Mouse (Mus musculus) heart, embryonic 12.5 days (tissue): ENCODE results near the gene Serpina10. TPM values are rescaled to one million over a fixed set of nuclear protein-coding genes. Genes with fewer than 3 reads are reported as not detected.
"Not testable (repeated sequence)": the region's sequence is repeated elsewhere in the genome, so short reads cannot be mapped to it uniquely, and the experiment has no call there.

Experiments used
- ATAC-seq: fragments of 200-750 bp; cut with Nextera tagmentation; 2 replicates; pipeline ENCODE4 v1.8.0; 2017; ENCODE audit warnings: moderate TSS enrichment, moderate library complexity; ENCODE audit not compliant: insufficient number of reproducible peaks, low FRiP score
- H3K27ac ChIP-seq: fragments of 300-500 bp; sonication (generic); 2 replicates; pipeline ENCODE4 v1.5.1; 2016; ENCODE audit warnings: mild to moderate bottlenecking, moderate library complexity; ENCODE audit not compliant: poor library complexity, severe bottlenecking
- H3K27me3 ChIP-seq: fragments of 300-500 bp; sonication (generic); replicated peaks from 2 replicates; pipeline ENCODE4 v1.6.1; 2016; ENCODE audit warnings: mild to moderate bottlenecking, moderate library complexity
- H3K36me3 ChIP-seq: fragments of 300-500 bp; sonication (generic); 2 replicates; pipeline ENCODE4 v1.6.1; 2016; ENCODE audit warnings: mild to moderate bottlenecking, moderate library complexity
- H3K4me1 ChIP-seq: fragments of 300-500 bp; sonication (generic); replicated peaks from 2 replicates; pipeline ENCODE4 v1.6.1; 2016; ENCODE audit warnings: mild to moderate bottlenecking
- H3K4me2 ChIP-seq: fragments of 300-500 bp; sonication (generic); 2 replicates; pipeline ENCODE4 v1.6.1; 2016; ENCODE audit warnings: mild to moderate bottlenecking, moderate library complexity
- H3K4me3 ChIP-seq: fragments of 300-500 bp; sonication (generic); 2 replicates; pipeline ENCODE4 v1.5.1; 2016; ENCODE audit warnings: mild to moderate bottlenecking
- H3K9ac ChIP-seq: fragments of 300-500 bp; sonication (generic); 2 replicates; pipeline ENCODE4 v1.6.1; 2016; ENCODE audit warnings: mild to moderate bottlenecking, moderate library complexity
- H3K9me3 ChIP-seq: fragments of 300-500 bp; sonication (generic); replicated peaks from 2 replicates; pipeline ENCODE4 v1.6.1; 2016; ENCODE audit warnings: mild to moderate bottlenecking, moderate library complexity
- WGBS: fragments of 180-500 bp; shearing (Covaris S2); methylation state at CpG from one replicate; pipeline ENCODE4 v1.1.7; 2016; 5-methylcytosine and 5-hydroxymethylcytosine counted together
- polyA plus RNA-seq: library from polyadenylated mRNA; unstranded; fragments of >200 nt; fragmentation: Nextera tagmentation; extraction: Ambion mirVana; gene quantifications from 2 replicates; pipeline ENCODE4 v1.2.1, GENCODE M21; 2016

Serpina10 gene
- polyA plus RNA-seq, 1 experiment from 2014 or later = 0.31 TPM

DNA sequence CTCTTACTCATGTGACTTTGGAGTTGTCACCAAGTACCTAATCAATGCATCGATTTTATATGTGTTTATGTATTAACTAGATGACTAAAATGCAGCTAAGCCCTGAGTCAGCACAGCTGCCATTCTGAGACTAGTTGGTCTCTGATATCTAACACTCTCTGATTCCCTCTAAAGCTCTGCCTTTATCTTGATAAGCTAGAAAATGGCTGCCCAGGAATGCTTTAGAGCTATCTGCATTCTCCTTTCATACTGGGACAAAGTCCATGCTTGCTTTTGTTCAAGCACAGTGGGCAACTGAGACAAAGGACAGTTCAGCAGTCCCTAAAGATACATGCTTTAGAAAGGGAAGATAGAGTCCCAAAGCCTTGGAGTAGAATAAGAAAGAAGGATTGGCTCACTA is 16.1 kb downstream of the Serpina10 start:
- Histone ChIP-seq H3K9me3 (no peaks in the 10 kb centered on the region), H3K9ac (no peak overlapping the region)

DNA sequence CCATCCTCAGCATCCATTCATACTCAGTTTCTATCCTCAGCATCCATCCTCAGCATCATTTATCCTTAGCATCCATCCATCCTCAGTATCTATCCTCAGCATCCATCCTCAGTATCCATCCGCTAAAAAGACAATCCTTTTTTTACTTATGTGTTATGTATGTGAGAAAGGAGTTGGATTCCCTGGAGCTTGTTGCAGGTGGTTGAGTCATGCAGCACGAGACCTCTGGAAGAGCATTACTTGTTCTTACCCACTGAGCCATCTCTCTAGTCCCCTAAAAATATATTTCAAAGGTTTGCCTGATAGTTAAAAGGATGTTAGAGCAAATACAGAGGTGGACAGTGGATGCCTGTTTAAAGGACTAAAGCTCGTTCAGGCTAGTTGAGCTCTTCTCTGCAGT is 29.4 kb downstream of the Serpina10 start:
- Histone ChIP-seq H3K27me3 (0 out of 2 replicates have a peak, but pooled peaks cover 3% of the 10 kb centered on the region), H3K9me3 (no peaks in the 10 kb centered on the region), H3K4me2 (no peak overlapping the region), H3K4me1 (peaks cover 17% of the 10 kb centered on the region), H3K36me3 (no peaks in the 10 kb centered on the region), H3K27ac (no peak overlapping the region), H3K9ac (no peak overlapping the region), H3K4me3 (no peak overlapping the region)
- ATAC-seq = no peak
- WGBS = 84% methylated on average over 3 of the region's 3 CpGs

More for the DNA sequence above, 16.1 kb downstream of the Serpina10 start:
- no peak overlapping the region for H3K4me2 ChIP-seq
- no peaks in the 10 kb centered on the region for H3K36me3 ChIP-seq
- H3K4me3 ChIP-seq = no peak overlapping the region
- no peaks in the 10 kb centered on the region; the same call in 1 of the 2 replicates for H3K4me1 ChIP-seq
- WGBS = 84% methylated on average over 1 of the region's 1 CpGs
- no peaks in the 10 kb centered on the region for H3K27me3 ChIP-seq
- ATAC-seq = no peak
- H3K27ac ChIP-seq = no peak overlapping the region

GRCm38 (mm10) chr12:103600364-103600763 is 30.9 kb downstream of the Serpina10 start:
- Histone ChIP-seq H3K9me3 (no peaks in the 10 kb centered on the region), H3K27ac (no peak overlapping the region), H3K27me3 (0 out of 2 replicates have a peak, but pooled peaks cover 3% of the 10 kb centered on the region), H3K9ac (no peak overlapping the region), H3K4me1 (peaks cover 17% of the 10 kb centered on the region), H3K4me3 (no peak overlapping the region), H3K4me2 (peak overlapping the region; percentile 9), H3K36me3 (no peaks in the 10 kb centered on the region)
- ATAC-seq = no peak
- WGBS = 23% methylated on average over 3 of the region's 3 CpGs

- no peaks in the 10 kb centered on the region for H3K9me3 ChIP-seq
- no peak for ATAC-seq
- no peak overlapping the region for H3K4me3 ChIP-seq
- H3K36me3 ChIP-seq = no peaks in the 10 kb centered on the region
- no peak overlapping the region for H3K9ac ChIP-seq
- H3K27me3 ChIP-seq = 0 out of 2 replicates have a peak, but pooled peaks cover 6% of the 10 kb centered on the region
- H3K27ac ChIP-seq = no peak overlapping the region
- 20% methylated on average over 2 of the region's 2 CpGs for WGBS
- no peak overlapping the region for H3K4me2 ChIP-seq
- H3K4me1 ChIP-seq = peaks cover 17% of the 10 kb centered on the region
Measured at GRCm38 (mm10) chr12:103598411-103598810, 32.8 kb downstream of the Serpina10 start.

DNA sequence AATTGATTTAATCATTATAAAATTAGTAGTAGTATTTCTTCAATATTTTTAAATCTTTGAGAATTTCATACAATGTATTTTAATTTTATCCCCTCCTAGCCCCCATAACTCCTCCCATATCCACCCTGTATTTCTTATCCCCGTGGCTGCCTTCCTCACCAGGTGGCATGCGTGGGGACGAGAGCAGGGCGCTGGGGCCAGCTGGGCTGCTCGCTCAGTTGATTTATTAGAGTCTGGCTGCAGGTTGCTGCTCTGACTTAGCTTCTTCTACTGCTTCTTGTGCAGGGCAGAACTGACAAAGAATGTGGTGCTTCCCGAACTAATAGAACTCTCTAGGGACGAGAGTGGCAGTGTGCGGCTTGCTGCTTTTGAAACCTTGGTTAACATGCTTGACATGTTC is 47.5 kb downstream of the Serpina10 start:
- Histone ChIP-seq H3K4me3 (no peak overlapping the region), H3K27me3 (no peaks in the 10 kb centered on the region), H3K4me2 (no peak overlapping the region), H3K4me1 (no peaks in the 10 kb centered on the region), H3K9ac (no peak overlapping the region), H3K36me3 (no peaks in the 10 kb centered on the region), H3K9me3 (no peaks in the 10 kb centered on the region), H3K27ac (no peak overlapping the region)
- 83% methylated on average over 8 of the region's 8 CpGs for WGBS
- no peak for ATAC-seq

DNA sequence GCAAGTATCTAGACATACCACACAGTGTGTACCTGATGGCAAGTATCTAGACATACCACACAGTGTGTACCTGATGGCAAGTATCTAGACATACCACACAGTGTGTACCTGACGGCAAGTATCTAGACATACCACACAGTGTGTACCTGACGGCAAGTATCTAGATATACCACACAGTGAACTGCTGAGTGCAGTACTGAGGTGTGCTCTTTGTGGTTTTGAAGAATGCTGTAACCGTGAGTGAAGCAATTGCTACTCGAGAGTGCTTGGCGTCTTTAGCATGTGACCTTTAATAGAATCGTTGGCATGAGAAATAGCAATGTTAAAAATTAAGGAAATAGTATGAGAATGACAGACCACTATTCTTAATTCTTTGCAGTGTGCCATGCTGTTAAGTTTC is 53.1 kb downstream of the Serpina10 start:
- not testable (repeated sequence) for H3K4me2 ChIP-seq, H3K27me3 ChIP-seq, H3K9ac ChIP-seq, ATAC-seq, H3K36me3 ChIP-seq, H3K9me3 ChIP-seq, H3K4me3 ChIP-seq, H3K27ac ChIP-seq, H3K4me1 ChIP-seq
- WGBS = 87% methylated on average over 6 of the region's 6 CpGs

GRCm38 (mm10) chr12:103569690-103570089 is 61.6 kb downstream of the Serpina10 start:
- Histone ChIP-seq H3K9me3 (no peaks in the 10 kb centered on the region), H3K4me2 (no peak overlapping the region), H3K4me1 (no peaks in the 10 kb centered on the region), H3K4me3 (no peak overlapping the region), H3K27me3 (no peaks in the 10 kb centered on the region), H3K36me3 (no peaks in the 10 kb centered on the region), H3K27ac (no peak overlapping the region), H3K9ac (no peak overlapping the region)
- ATAC-seq = no peak
- WGBS = 37% methylated on average over 6 of the region's 6 CpGs

DNA sequence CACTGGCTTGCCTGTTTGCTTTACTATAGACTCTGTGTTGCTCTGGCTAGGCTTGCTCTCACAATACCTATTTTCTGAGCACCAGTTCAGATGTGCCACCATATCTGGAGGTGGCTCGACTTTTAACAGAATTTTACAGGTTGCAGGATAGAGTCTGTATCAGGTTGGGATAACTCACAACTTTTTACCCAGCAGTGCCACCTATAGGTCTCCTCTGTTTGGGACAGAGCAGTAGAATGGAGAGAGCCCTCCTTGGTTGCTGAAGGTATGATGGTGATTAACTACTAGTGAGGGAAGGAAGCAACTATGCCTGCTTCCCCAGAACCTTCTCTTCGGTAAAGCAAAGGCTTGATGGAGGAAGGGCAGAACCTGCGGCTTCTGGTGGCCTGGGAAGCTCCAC is 64.1 kb downstream of the Serpina10 start:
- H3K4me2 ChIP-seq = no peak overlapping the region
- H3K36me3 ChIP-seq = no peaks in the 10 kb centered on the region
- no peak overlapping the region for H3K4me3 ChIP-seq
- no peaks in the 10 kb centered on the region for H3K27me3 ChIP-seq
- no peaks in the 10 kb centered on the region for H3K9me3 ChIP-seq
- no peak for ATAC-seq
- H3K27ac ChIP-seq = no peak overlapping the region
- 59% methylated on average over 3 of the region's 3 CpGs for WGBS
- no peak overlapping the region for H3K9ac ChIP-seq
- H3K4me1 ChIP-seq = no peaks in the 10 kb centered on the region

DNA sequence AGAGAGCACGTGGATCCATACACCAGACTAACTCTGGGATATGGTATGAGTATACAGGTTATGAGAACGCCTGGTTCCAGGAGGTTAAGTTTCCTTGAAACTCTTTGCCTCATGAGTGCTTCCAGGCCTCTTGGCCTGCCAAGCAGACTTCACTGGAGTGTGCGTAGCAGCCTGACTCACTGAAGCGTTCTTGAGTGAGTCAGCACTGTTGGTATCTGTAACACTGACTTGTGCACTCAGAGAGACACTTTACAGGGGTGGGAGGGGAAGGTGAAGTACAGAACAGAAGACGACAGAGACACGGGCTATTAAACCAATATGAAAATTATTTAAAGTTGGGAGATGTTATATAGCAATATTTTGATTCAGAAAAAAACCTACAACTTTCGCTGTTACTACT is 66.1 kb downstream of the Serpina10 start:
- ATAC-seq = no peak
- H3K9me3 ChIP-seq = no peaks in the 10 kb centered on the region
- 60% methylated on average over 7 of the region's 7 CpGs for WGBS
- no peaks in the 10 kb centered on the region for H3K27me3 ChIP-seq
- H3K4me3 ChIP-seq = no peak overlapping the region
- H3K9ac ChIP-seq = no peak overlapping the region
- H3K4me1 ChIP-seq = no peaks in the 10 kb centered on the region
- H3K4me2 ChIP-seq = no peak overlapping the region
- no peaks in the 10 kb centered on the region for H3K36me3 ChIP-seq
- no peak overlapping the region for H3K27ac ChIP-seq

Other genes with a start within 250 kb of the Serpina10 start
- 17.7 and 18.4 TPM in 2 replicates for gene Otub2, start 242.8 kb downstream of the Serpina10 start, polyA plus RNA-seq
- gene 9330161L09Rik, start 223.6 kb downstream of the Serpina10 start, polyA plus RNA-seq = 0.39 and 0.46 TPM in 2 replicates
- gene Ddx24, start 205.6 kb downstream of the Serpina10 start, polyA plus RNA-seq = 72.3 and 78.7 TPM in 2 replicates
- 23.7 and 26.3 TPM in 2 replicates for gene Ifi27, start 197.2 kb downstream of the Serpina10 start, polyA plus RNA-seq
- 3.6 and 4.5 TPM in 2 replicates for gene Ifi27l2a, start 187.8 kb downstream of the Serpina10 start, polyA plus RNA-seq
- gene Ifi27l2b, start 174.2 kb downstream of the Serpina10 start, polyA plus RNA-seq = 0.31 TPM in 1 of 2 replicates, not detected in the other
- 0.41 and 0.48 TPM in 2 replicates for gene Ppp4r4, start 99.2 kb downstream of the Serpina10 start, polyA plus RNA-seq
- gene Serpina6, start 25.8 kb upstream of the Serpina10 start, polyA plus RNA-seq = 1.6 and 14.3 TPM in 2 replicates
- not detected in 2 replicates for gene Serpina16, start 44.7 kb upstream of the Serpina10 start, polyA plus RNA-seq
- gene Serpina1f, start 64.1 kb upstream of the Serpina10 start, polyA plus RNA-seq = not detected in 2 replicates
- 0.59 TPM in 1 of 2 replicates, not detected in the other for gene Serpina1d, start 142.1 kb upstream of the Serpina10 start, polyA plus RNA-seq
- 0.53 and 4.9 TPM in 2 replicates for gene Serpina1b, start 198.9 kb upstream of the Serpina10 start, polyA plus RNA-seq
- gene Serpina1a, start 232.1 kb upstream of the Serpina10 start, polyA plus RNA-seq = 0.48 and 3.8 TPM in 2 replicates